Mouse (Mus musculus): Measurements from ENCODE around the gene Ipo9. TPM values are rescaled to one million over a fixed set of nuclear protein-coding genes. Genes with fewer than 3 reads are reported as not detected.

The Ipo9 gene
- polyA plus RNA-seq, 1 experiment from 2014 or later, result 130 TPM

DNA sequence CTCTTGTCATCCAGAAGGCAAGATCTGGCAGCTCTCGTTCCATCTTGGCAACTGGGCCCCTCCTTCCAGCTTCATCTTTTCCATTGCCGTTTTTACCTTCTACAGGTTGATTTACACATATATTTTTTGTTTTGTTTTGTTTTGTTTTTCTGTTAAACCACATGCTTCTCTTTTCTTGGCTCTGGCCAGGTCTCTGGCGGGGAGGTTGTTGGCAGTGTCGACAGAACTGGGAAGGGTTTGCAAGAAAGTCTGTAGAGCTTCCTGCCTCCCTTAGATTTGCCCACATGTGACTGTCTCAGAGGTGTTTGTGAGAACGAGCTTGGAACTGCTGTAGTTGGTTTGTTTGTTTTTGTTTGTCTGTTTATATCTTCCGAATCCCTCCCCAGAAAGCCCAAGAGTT, 10.7 kb upstream of the Ipo9 start:
- 86% methylated on average over 6 of the region's 6 CpGs for WGBS
- Histone ChIP-seq H3K36me3 (ENCODE audit: insufficient read depth, low read length) (peaks cover 27% of the 10 kb centered on the region), H3K4me3 (ENCODE audit: low read length) (no peak overlapping the region), H3K4me2 (replicated peaks; ENCODE audit: low read depth, low read length) (no peak overlapping the region), H3K27ac (ENCODE audit: low read length) (no peak overlapping the region), H3K9ac (replicated peaks; ENCODE audit: low read length) (no peak overlapping the region), H3K4me1 (ENCODE audit: insufficient read depth, low read length) (no peaks in the 10 kb centered on the region), H3K9me3 (ENCODE audit: low read length) (no peaks in the 10 kb centered on the region), H3K27me3 (ENCODE audit: insufficient read depth, low read length) (no peaks in the 10 kb centered on the region)
- ATAC-seq (ENCODE audit: low FRiP score, low TSS enrichment), result no peak

DNA sequence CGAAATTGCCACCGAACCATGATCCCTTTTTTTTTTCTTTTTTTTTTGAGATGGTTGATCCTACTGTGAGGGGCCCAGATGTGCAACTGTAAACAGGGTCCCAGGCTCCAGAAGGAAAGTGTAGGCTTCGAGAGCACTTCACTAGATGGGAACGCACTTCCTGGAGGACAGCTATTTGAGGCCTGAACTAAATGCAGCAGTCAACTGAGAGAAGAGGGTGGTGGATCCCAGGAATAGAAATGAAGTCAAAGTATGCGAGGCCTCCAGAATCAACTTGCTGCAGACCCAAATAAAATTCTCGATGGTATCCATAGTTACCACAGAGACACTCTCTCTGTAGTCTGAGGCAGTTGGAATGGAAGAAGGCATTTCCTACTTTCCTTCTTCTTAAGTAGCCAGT, 8.5 kb upstream of the Ipo9 start:
- H3K4me1 ChIP-seq (ENCODE audit: insufficient read depth, low read length), result peaks cover 3% of the 10 kb centered on the region; the same call in 1 of the 2 replicates
- peaks cover 27% of the 10 kb centered on the region for H3K36me3 ChIP-seq (ENCODE audit: insufficient read depth, low read length)
- H3K27me3 ChIP-seq (ENCODE audit: insufficient read depth, low read length), result no peaks in the 10 kb centered on the region
- 91% methylated on average over 6 of the region's 6 CpGs for WGBS
- H3K4me3 ChIP-seq (ENCODE audit: low read length), result no peak overlapping the region
- no peak overlapping the region for H3K9ac ChIP-seq (replicated peaks; ENCODE audit: low read length)
- no peak for ATAC-seq (ENCODE audit: low FRiP score, low TSS enrichment)
- no peaks in the 10 kb centered on the region for H3K9me3 ChIP-seq (ENCODE audit: low read length)
- no peak overlapping the region for H3K27ac ChIP-seq (ENCODE audit: low read length)
- no peak overlapping the region for H3K4me2 ChIP-seq (replicated peaks; ENCODE audit: low read depth, low read length)

DNA sequence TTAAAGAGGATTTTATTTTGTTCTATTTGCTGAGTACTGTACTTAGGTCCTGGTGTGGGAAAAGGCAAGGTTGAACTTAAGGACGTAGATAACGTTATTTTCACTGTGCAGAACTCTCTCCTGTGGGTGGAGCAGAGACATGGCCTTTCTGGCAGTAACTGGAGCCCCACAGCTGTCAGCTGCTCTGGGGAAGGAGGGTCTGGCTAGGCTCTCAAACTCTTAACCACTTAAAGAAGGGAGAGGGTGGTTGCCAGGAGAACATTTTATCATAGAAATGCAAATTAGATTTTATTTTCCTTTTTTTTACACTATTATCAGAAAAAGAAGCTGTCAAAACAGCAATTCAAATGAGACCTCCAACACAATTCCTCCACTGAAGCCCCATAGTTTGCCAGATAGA, 5.5 kb upstream of the Ipo9 start:
- Histone ChIP-seq H3K4me3 (ENCODE audit: low read length) (no peak overlapping the region), H3K9me3 (ENCODE audit: low read length) (no peaks in the 10 kb centered on the region), H3K4me2 (replicated peaks; ENCODE audit: low read depth, low read length) (no peak overlapping the region), H3K36me3 (ENCODE audit: insufficient read depth, low read length) (peaks cover 2% of the 10 kb centered on the region), H3K27ac (ENCODE audit: low read length) (peak overlapping the region; percentile 16; the same call in 1 of the 2 replicates), H3K4me1 (ENCODE audit: insufficient read depth, low read length) (peaks cover 8% of the 10 kb centered on the region), H3K9ac (replicated peaks; ENCODE audit: low read length) (no peak overlapping the region), H3K27me3 (ENCODE audit: insufficient read depth, low read length) (no peaks in the 10 kb centered on the region)
- WGBS, result 26% methylated on average over 2 of the region's 2 CpGs
- ATAC-seq (ENCODE audit: low FRiP score, low TSS enrichment), result no peak

DNA sequence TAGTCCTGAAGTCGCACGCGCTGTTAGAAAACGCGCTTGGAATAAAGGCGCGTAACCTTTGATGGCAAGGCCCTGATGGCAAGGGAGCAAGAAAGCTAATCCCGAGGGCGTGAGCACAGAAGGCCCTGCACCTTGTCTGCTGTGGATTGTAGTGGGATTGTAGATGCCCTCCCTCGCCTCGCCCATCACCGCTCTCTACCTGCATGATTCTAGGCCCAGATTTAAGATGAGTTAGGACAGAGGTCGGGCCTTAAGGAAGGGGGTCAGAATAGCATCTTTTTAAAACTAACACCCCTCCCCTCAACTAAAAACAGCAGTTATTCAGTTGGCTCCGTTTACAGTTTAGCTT, 344 bp upstream of the Ipo9 start:
- Histone ChIP-seq H3K4me1 (ENCODE audit: insufficient read depth, low read length) (peaks cover 33% of the 10 kb centered on the region), H3K4me3 (ENCODE audit: low read length) (peak overlapping the region; percentile 64), H3K27me3 (ENCODE audit: insufficient read depth, low read length) (no peaks in the 10 kb centered on the region), H3K9me3 (ENCODE audit: low read length) (no peaks in the 10 kb centered on the region), H3K9ac (replicated peaks; ENCODE audit: low read length) (peak overlapping the region; percentile 87), H3K36me3 (ENCODE audit: insufficient read depth, low read length) (peaks cover 8% of the 10 kb centered on the region), H3K4me2 (replicated peaks; ENCODE audit: low read depth, low read length) (peak overlapping the region; percentile 81), H3K27ac (ENCODE audit: low read length) (peak overlapping the region; percentile 74)
- ATAC-seq (ENCODE audit: low FRiP score, low TSS enrichment), result peak; percentile 70
- WGBS, result 1% methylated on average over 14 of the region's 14 CpGs

DNA sequence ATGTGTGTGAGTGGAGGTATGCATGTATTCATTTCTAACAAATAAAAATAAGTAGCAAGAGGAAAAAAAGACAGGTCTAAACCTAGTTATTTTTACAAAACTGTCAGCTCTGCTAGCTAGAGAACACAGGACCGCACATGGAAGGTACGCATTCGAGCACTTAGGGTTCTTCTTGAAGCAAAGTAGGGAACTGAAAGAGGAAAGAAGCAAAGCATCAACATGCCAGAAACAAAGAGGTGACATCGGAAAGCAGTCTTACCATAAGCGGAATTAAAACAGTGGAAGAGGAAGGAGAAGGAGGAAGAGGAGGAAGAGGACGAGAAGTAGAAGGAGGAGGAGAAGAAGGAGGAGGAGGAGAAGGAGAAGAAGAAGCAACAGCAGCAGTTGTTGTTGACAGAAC, 2.9 kb downstream of the Ipo9 start:
- H3K27me3 ChIP-seq (ENCODE audit: insufficient read depth, low read length), result no peaks in the 10 kb centered on the region
- no peak overlapping the region for H3K27ac ChIP-seq (ENCODE audit: low read length)
- H3K36me3 ChIP-seq (ENCODE audit: insufficient read depth, low read length), result peaks cover 20% of the 10 kb centered on the region
- H3K4me2 ChIP-seq (replicated peaks; ENCODE audit: low read depth, low read length), result no peak overlapping the region
- H3K9ac ChIP-seq (replicated peaks; ENCODE audit: low read length), result no peak overlapping the region
- 83% methylated on average over 6 of the region's 6 CpGs for WGBS
- no peak overlapping the region for H3K4me3 ChIP-seq (ENCODE audit: low read length)
- no peak for ATAC-seq (ENCODE audit: low FRiP score, low TSS enrichment)
- H3K9me3 ChIP-seq (ENCODE audit: low read length), result no peaks in the 10 kb centered on the region
- H3K4me1 ChIP-seq (ENCODE audit: insufficient read depth, low read length), result peaks cover 31% of the 10 kb centered on the region

DNA sequence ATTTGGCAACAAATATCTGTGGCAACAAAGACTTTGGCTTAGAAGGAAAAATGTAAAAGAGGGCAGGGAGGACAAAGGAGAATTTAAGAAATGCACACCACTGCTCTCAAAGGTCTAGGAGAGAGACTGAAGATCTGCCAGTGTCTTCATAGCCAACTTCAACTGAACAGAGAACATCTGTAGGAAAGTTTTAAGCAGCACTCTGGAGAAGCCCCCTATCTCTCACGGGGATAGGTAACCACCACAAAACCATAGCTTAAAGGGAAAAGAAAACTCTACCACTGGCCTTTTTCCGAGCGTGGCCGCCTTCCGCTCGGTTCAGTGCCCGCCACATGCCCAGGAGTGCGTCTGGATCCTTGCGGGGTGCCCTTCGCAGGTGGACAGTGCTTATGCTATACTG, 3.7 kb downstream of the Ipo9 start:
- H3K27ac ChIP-seq (ENCODE audit: low read length), result no peak overlapping the region
- peaks cover 31% of the 10 kb centered on the region for H3K4me1 ChIP-seq (ENCODE audit: insufficient read depth, low read length)
- ATAC-seq (ENCODE audit: low FRiP score, low TSS enrichment), result no peak
- H3K27me3 ChIP-seq (ENCODE audit: insufficient read depth, low read length), result no peaks in the 10 kb centered on the region
- H3K4me2 ChIP-seq (replicated peaks; ENCODE audit: low read depth, low read length), result no peak overlapping the region
- H3K4me3 ChIP-seq (ENCODE audit: low read length), result no peak overlapping the region
- H3K36me3 ChIP-seq (ENCODE audit: insufficient read depth, low read length), result peaks cover 20% of the 10 kb centered on the region
- no peaks in the 10 kb centered on the region for H3K9me3 ChIP-seq (ENCODE audit: low read length)
- WGBS, result 86% methylated on average over 10 of the region's 10 CpGs
- no peak overlapping the region for H3K9ac ChIP-seq (replicated peaks; ENCODE audit: low read length)

DNA sequence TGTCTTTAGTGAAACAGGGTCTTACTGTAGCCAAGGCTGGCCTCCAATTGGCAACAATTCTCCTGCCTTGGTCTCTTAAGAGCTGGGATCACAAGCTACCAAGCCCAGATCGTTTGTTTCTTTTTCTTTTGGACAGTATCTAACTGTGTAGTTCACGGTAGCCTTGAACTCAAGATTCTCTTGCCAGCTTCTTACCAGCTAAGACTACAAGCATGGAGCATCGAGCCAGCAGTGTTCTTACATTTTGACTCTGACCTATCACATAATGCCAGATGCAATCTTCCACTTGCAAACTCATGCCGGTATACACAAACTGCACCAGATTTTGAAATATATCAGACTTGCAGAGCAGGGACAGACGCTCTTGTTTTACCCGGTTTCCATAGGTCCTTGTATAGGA, 7.5 kb downstream of the Ipo9 start:
- Histone ChIP-seq H3K36me3 (ENCODE audit: insufficient read depth, low read length) (peaks cover 39% of the 10 kb centered on the region), H3K4me1 (ENCODE audit: insufficient read depth, low read length) (peaks cover 9% of the 10 kb centered on the region; the same call in 1 of the 2 replicates), H3K4me3 (ENCODE audit: low read length) (no peak overlapping the region), H3K9me3 (ENCODE audit: low read length) (no peaks in the 10 kb centered on the region), H3K4me2 (replicated peaks; ENCODE audit: low read depth, low read length) (no peak overlapping the region), H3K27me3 (ENCODE audit: insufficient read depth, low read length) (no peaks in the 10 kb centered on the region), H3K9ac (replicated peaks; ENCODE audit: low read length) (no peak overlapping the region), H3K27ac (ENCODE audit: low read length) (no peak overlapping the region)
- ATAC-seq (ENCODE audit: low FRiP score, low TSS enrichment), result no peak
- WGBS, result 92% methylated on average over 6 of the region's 6 CpGs

DNA sequence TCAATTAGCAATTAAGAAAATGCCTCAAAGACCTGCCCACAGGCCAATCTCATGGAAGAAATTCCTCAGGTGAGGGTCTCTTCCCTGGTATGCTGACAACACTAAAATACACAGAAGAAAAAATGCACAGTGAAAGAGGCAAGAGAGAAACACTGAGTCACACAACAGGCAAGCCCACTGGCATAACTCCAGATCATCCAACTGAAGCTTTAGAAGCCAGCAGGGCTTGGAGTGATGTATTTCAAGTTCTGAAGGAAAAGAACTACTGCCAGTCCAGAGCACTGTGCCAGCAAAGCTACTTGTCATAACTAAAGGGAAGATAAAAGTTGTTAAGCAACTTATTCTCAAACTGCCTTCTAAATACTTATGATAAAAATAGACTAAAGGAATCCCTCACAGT, 16.3 kb downstream of the Ipo9 start:
- Histone ChIP-seq H3K27ac (ENCODE audit: low read length) (no peak overlapping the region), H3K36me3 (ENCODE audit: insufficient read depth, low read length) (peaks cover 67% of the 10 kb centered on the region), H3K4me3 (ENCODE audit: low read length) (no peak overlapping the region), H3K4me2 (replicated peaks; ENCODE audit: low read depth, low read length) (no peak overlapping the region), H3K4me1 (ENCODE audit: insufficient read depth, low read length) (no peaks in the 10 kb centered on the region), H3K9ac (replicated peaks; ENCODE audit: low read length) (no peak overlapping the region), H3K9me3 (ENCODE audit: low read length) (no peaks in the 10 kb centered on the region), H3K27me3 (ENCODE audit: insufficient read depth, low read length) (no peaks in the 10 kb centered on the region)
- ATAC-seq (ENCODE audit: low FRiP score, low TSS enrichment), result no peak

DNA sequence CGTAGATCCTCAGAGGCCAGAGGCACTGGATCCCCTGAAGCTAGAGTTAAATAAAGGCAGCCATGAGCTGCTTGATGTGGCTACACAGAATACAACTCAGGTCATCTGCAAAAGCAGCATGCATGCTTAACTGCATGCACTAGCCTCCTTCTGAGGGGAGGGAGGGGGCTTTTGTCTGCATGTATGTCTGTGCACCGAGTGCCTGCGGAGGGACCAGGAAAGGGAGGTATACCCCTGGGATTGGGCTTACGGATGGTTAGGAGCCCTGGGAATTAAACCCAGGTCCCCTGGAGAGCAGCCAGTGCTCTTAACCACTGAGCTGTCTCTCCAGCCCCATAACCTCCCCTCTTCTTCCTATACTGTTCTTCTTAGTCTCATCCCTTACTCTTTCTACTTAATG, 18.2 kb downstream of the Ipo9 start:
- Histone ChIP-seq H3K9ac (replicated peaks; ENCODE audit: low read length) (no peak overlapping the region), H3K9me3 (ENCODE audit: low read length) (no peaks in the 10 kb centered on the region), H3K4me1 (ENCODE audit: insufficient read depth, low read length) (no peaks in the 10 kb centered on the region), H3K36me3 (ENCODE audit: insufficient read depth, low read length) (peaks cover 68% of the 10 kb centered on the region), H3K27me3 (ENCODE audit: insufficient read depth, low read length) (no peaks in the 10 kb centered on the region), H3K4me2 (replicated peaks; ENCODE audit: low read depth, low read length) (no peak overlapping the region), H3K27ac (ENCODE audit: low read length) (no peak overlapping the region), H3K4me3 (ENCODE audit: low read length) (no peak overlapping the region)
- ATAC-seq (ENCODE audit: low FRiP score, low TSS enrichment), result no peak
- WGBS, result 81% methylated on average over 4 of the region's 4 CpGs

DNA sequence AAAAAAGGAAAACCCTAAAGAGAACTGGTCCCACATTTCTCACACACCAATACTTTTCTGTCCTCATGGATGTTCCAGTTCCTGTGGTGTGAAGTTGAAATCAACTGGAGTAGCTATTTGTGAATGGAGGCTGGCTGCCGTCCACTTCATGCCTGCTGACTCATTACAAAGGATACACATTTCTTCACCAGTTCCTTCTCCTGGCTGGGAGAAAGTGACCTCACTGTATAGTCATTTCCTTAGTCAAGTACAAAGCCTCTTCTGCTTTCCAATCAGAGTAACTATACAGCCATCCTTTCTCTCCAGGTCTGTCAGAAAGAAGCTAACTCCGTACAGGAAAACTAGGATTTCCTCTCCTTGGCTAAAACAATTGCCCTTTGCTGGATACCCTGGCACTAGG, 19.3 kb downstream of the Ipo9 start:
- H3K27me3 ChIP-seq (ENCODE audit: insufficient read depth, low read length), result no peaks in the 10 kb centered on the region
- H3K4me2 ChIP-seq (replicated peaks; ENCODE audit: low read depth, low read length), result no peak overlapping the region
- no peaks in the 10 kb centered on the region for H3K4me1 ChIP-seq (ENCODE audit: insufficient read depth, low read length)
- H3K36me3 ChIP-seq (ENCODE audit: insufficient read depth, low read length), result peaks cover 65% of the 10 kb centered on the region
- 68% methylated on average over 2 of the region's 2 CpGs for WGBS
- no peak for ATAC-seq (ENCODE audit: low FRiP score, low TSS enrichment)
- no peaks in the 10 kb centered on the region for H3K9me3 ChIP-seq (ENCODE audit: low read length)
- H3K4me3 ChIP-seq (ENCODE audit: low read length), result no peak overlapping the region
- peak overlapping the region; percentile 76 for H3K27ac ChIP-seq (ENCODE audit: low read length)
- no peak overlapping the region for H3K9ac ChIP-seq (replicated peaks; ENCODE audit: low read length)

DNA sequence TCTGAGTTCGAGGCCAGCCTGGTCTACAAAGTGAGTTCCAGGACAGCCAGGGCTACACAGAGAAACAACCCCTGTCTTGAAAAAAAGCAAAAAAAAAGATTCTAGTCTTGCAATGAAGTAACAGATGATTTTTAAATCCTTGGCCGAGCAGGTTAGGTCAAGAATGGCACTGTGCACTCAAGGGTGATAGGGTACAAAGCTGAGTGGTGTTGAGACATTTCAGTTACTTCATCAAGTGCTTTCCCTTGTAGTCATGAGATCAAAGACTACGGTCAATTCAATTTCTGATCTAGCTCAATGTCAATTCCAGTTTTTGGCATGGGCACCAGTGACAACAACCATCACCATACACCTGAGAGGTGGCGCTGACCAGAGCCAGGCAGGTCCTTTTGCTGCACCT, 21.3 kb downstream of the Ipo9 start:
- WGBS, result 97% methylated on average over 4 of the region's 4 CpGs
- H3K9ac ChIP-seq (replicated peaks; ENCODE audit: low read length), result no peak overlapping the region
- H3K27me3 ChIP-seq (ENCODE audit: insufficient read depth, low read length), result no peaks in the 10 kb centered on the region
- H3K36me3 ChIP-seq (ENCODE audit: insufficient read depth, low read length), result peaks cover 67% of the 10 kb centered on the region
- no peak overlapping the region for H3K27ac ChIP-seq (ENCODE audit: low read length)
- no peaks in the 10 kb centered on the region for H3K4me1 ChIP-seq (ENCODE audit: insufficient read depth, low read length)
- no peak overlapping the region for H3K4me2 ChIP-seq (replicated peaks; ENCODE audit: low read depth, low read length)
- H3K9me3 ChIP-seq (ENCODE audit: low read length), result no peaks in the 10 kb centered on the region
- ATAC-seq (ENCODE audit: low FRiP score, low TSS enrichment), result no peak
- H3K4me3 ChIP-seq (ENCODE audit: low read length), result no peak overlapping the region

Measured in kidney, embryonic 16.5 days (tissue).